Mouse (Mus musculus): Measurements from ENCODE around the gene Hmgb1. TPM values are rescaled to one million over a fixed set of nuclear protein-coding genes. Genes with fewer than 3 reads are reported as not detected.

Hmgb1 gene
- polyA plus RNA-seq, 1 experiment, result 231 TPM

GRCm38 (mm10) chr5:149045470-149046085 lies 138.7 kb downstream of the Hmgb1 start:
- H3K27ac ChIP-seq (ENCODE audit: control insufficient read depth, insufficient read depth, low read depth, low read length, poor library complexity), result no peak overlapping the region

GRCm38 (mm10) chr5:149045054-149045453 lies 139.2 kb downstream of the Hmgb1 start:
- TF ChIP-seq CTCF (IDR thresholded peaks at IDR 0.05; ENCODE audit: control insufficient read depth, insufficient read depth, low read length) (no peak), POLR2A (IDR thresholded peaks at IDR 0.05; ENCODE audit: borderline replicate concordance, control insufficient read depth, low read depth, low read length) (no peak)
- Histone ChIP-seq H3K4me1 (ENCODE audit: control insufficient read depth, insufficient read depth, low read length) (no peaks in the 10 kb centered on the region), H3K27ac (ENCODE audit: control insufficient read depth, insufficient read depth, low read depth, low read length, poor library complexity) (no peak overlapping the region), H3K4me3 (replicated peaks; ENCODE audit: control insufficient read depth, low read depth, low read length) (no peak overlapping the region)
- WGBS, result 87% methylated on average over 7 of the region's 7 CpGs

More at GRCm38 (mm10) chr5:149045470-149046085, 138.7 kb downstream of the Hmgb1 start:
- 90% methylated on average over 9 of the region's 9 CpGs for WGBS
- Histone ChIP-seq H3K4me3 (replicated peaks; ENCODE audit: control insufficient read depth, low read depth, low read length) (no peak overlapping the region), H3K4me1 (ENCODE audit: control insufficient read depth, insufficient read depth, low read length) (no peaks in the 10 kb centered on the region)
- TF ChIP-seq POLR2A (IDR thresholded peaks at IDR 0.05; ENCODE audit: borderline replicate concordance, control insufficient read depth, low read depth, low read length) (no peak), CTCF (IDR thresholded peaks at IDR 0.05; ENCODE audit: control insufficient read depth, insufficient read depth, low read length) (no peak)

GRCm38 (mm10) chr5:149044067-149044466 lies 140.2 kb downstream of the Hmgb1 start:
- Histone ChIP-seq H3K4me3 (replicated peaks; ENCODE audit: control insufficient read depth, low read depth, low read length) (no peak overlapping the region), H3K4me1 (ENCODE audit: control insufficient read depth, insufficient read depth, low read length) (no peaks in the 10 kb centered on the region), H3K27ac (ENCODE audit: control insufficient read depth, insufficient read depth, low read depth, low read length, poor library complexity) (no peak overlapping the region)
- no peak for TF ChIP-seq CTCF (IDR thresholded peaks at IDR 0.05; ENCODE audit: control insufficient read depth, insufficient read depth, low read length)
- TF ChIP-seq POLR2A (IDR thresholded peaks at IDR 0.05; ENCODE audit: borderline replicate concordance, control insufficient read depth, low read depth, low read length), result no peak
- WGBS, result 91% methylated on average over 4 of the region's 4 CpGs

- H3K4me1 ChIP-seq (ENCODE audit: control insufficient read depth, insufficient read depth, low read length), result no peaks in the 10 kb centered on the region
- TF ChIP-seq CTCF (IDR thresholded peaks at IDR 0.05; ENCODE audit: control insufficient read depth, insufficient read depth, low read length) (no peak), POLR2A (IDR thresholded peaks at IDR 0.05; ENCODE audit: borderline replicate concordance, control insufficient read depth, low read depth, low read length) (no peak)
- 88% methylated on average over 6 of the region's 6 CpGs for WGBS
- no peak overlapping the region for H3K4me3 ChIP-seq (replicated peaks; ENCODE audit: control insufficient read depth, low read depth, low read length)
- H3K27ac ChIP-seq (ENCODE audit: control insufficient read depth, insufficient read depth, low read depth, low read length, poor library complexity), result no peak overlapping the region
These were observed 141.0 kb downstream of the Hmgb1 start for GRCm38 (mm10) chr5:149043240-149043639.

- 85% methylated on average over 5 of the region's 5 CpGs for WGBS
- Histone ChIP-seq H3K4me1 (ENCODE audit: control insufficient read depth, insufficient read depth, low read length) (no peaks in the 10 kb centered on the region), H3K4me3 (replicated peaks; ENCODE audit: control insufficient read depth, low read depth, low read length) (no peak overlapping the region), H3K27ac (ENCODE audit: control insufficient read depth, insufficient read depth, low read depth, low read length, poor library complexity) (no peak overlapping the region)
- no peak for TF ChIP-seq POLR2A (IDR thresholded peaks at IDR 0.05; ENCODE audit: borderline replicate concordance, control insufficient read depth, low read depth, low read length)
- peak; percentile 28; the same call in 1 of the 2 replicates for TF ChIP-seq CTCF (IDR thresholded peaks at IDR 0.05; ENCODE audit: control insufficient read depth, insufficient read depth, low read length)
These were observed 144.5 kb downstream of the Hmgb1 start for GRCm38 (mm10) chr5:149039825-149040224.

- TF ChIP-seq POLR2A (IDR thresholded peaks at IDR 0.05; ENCODE audit: borderline replicate concordance, control insufficient read depth, low read depth, low read length) (no peak), CTCF (IDR thresholded peaks at IDR 0.05; ENCODE audit: control insufficient read depth, insufficient read depth, low read length) (no peak)
- Histone ChIP-seq H3K4me3 (replicated peaks; ENCODE audit: control insufficient read depth, low read depth, low read length) (no peak overlapping the region), H3K27ac (ENCODE audit: control insufficient read depth, insufficient read depth, low read depth, low read length, poor library complexity) (no peak overlapping the region), H3K4me1 (ENCODE audit: control insufficient read depth, insufficient read depth, low read length) (no peaks in the 10 kb centered on the region)
- WGBS, result 42% methylated on average over 10 of the region's 10 CpGs
These were observed 146.6 kb downstream of the Hmgb1 start for GRCm38 (mm10) chr5:149037729-149038128.

- no peaks in the 10 kb centered on the region; the same call in 1 of the 2 replicates for H3K4me1 ChIP-seq (ENCODE audit: control insufficient read depth, insufficient read depth, low read length)
- no peak for TF ChIP-seq CTCF (IDR thresholded peaks at IDR 0.05; ENCODE audit: control insufficient read depth, insufficient read depth, low read length)
- no peak for TF ChIP-seq POLR2A (IDR thresholded peaks at IDR 0.05; ENCODE audit: borderline replicate concordance, control insufficient read depth, low read depth, low read length)
- H3K4me3 ChIP-seq (replicated peaks; ENCODE audit: control insufficient read depth, low read depth, low read length), result no peak overlapping the region
- WGBS, result 82% methylated on average over 3 of the region's 3 CpGs
- H3K27ac ChIP-seq (ENCODE audit: control insufficient read depth, insufficient read depth, low read depth, low read length, poor library complexity), result no peak overlapping the region
These were observed 147.4 kb downstream of the Hmgb1 start for GRCm38 (mm10) chr5:149036920-149037319.

- no peak for TF ChIP-seq CTCF (IDR thresholded peaks at IDR 0.05; ENCODE audit: control insufficient read depth, insufficient read depth, low read length)
- no peak for TF ChIP-seq POLR2A (IDR thresholded peaks at IDR 0.05; ENCODE audit: borderline replicate concordance, control insufficient read depth, low read depth, low read length)
- Histone ChIP-seq H3K4me1 (ENCODE audit: control insufficient read depth, insufficient read depth, low read length) (no peaks in the 10 kb centered on the region; the same call in 1 of the 2 replicates), H3K27ac (ENCODE audit: control insufficient read depth, insufficient read depth, low read depth, low read length, poor library complexity) (no peak overlapping the region), H3K4me3 (replicated peaks; ENCODE audit: control insufficient read depth, low read depth, low read length) (no peak overlapping the region)
- 89% methylated on average over 4 of the region's 4 CpGs for WGBS
These were observed 151.9 kb downstream of the Hmgb1 start for GRCm38 (mm10) chr5:149032438-149032837.

Data from bone marrow, adult 2 months (tissue).